Mouse (Mus musculus) kidney, adult 9 months (tissue): ENCODE measurements around the gene Borcs6.

Experiments
- DNase-seq: peaks from one replicate; pipeline ENCODE4 v3.0.0; 2022

Gene Borcs6

GRCm38 (mm10) chr11:69050748-69051147, 8.8 kb upstream of the Borcs6 start:
- DNase-seq, result no peak

GRCm38 (mm10) chr11:69051771-69052170, 7.7 kb upstream of the Borcs6 start:
- DNase-seq, result no peak

GRCm38 (mm10) chr11:69052824-69053421, 6.6 kb upstream of the Borcs6 start:
- no peak for DNase-seq

GRCm38 (mm10) chr11:69053848-69054247, 5.7 kb upstream of the Borcs6 start:
- no peak for DNase-seq

- no peak for DNase-seq
Measured at GRCm38 (mm10) chr11:69058265-69058664, 1.3 kb upstream of the Borcs6 start.

- DNase-seq, result no peak
Measured at GRCm38 (mm10) chr11:69058729-69059356, 674 bp upstream of the Borcs6 start.

- DNase-seq, result no peak
Measured at GRCm38 (mm10) chr11:69059975-69060411, 476 bp downstream of the Borcs6 start.

- DNase-seq, result no peak
Measured at GRCm38 (mm10) chr11:69060448-69061254, 1.1 kb downstream of the Borcs6 start.

- no peak for DNase-seq
Measured at GRCm38 (mm10) chr11:69061255-69061912, 1.9 kb downstream of the Borcs6 start.

- peak; percentile 90 for DNase-seq
Measured at GRCm38 (mm10) chr11:69062194-69062760, 2.8 kb downstream of the Borcs6 start.

GRCm38 (mm10) chr11:69062761-69063224, 3.3 kb downstream of the Borcs6 start:
- peak; percentile 98 for DNase-seq

GRCm38 (mm10) chr11:69063413-69064201, 4.1 kb downstream of the Borcs6 start:
- DNase-seq, result peak; percentile 70

GRCm38 (mm10) chr11:69064259-69065133, 5.0 kb downstream of the Borcs6 start:
- no peak for DNase-seq

GRCm38 (mm10) chr11:69065394-69065925, 5.9 kb downstream of the Borcs6 start:
- no peak for DNase-seq

- DNase-seq, result no peak
Measured at GRCm38 (mm10) chr11:69066163-69066861, 6.8 kb downstream of the Borcs6 start.

GRCm38 (mm10) chr11:69066956-69067355, 7.4 kb downstream of the Borcs6 start:
- DNase-seq, result peak; percentile 95

GRCm38 (mm10) chr11:69067601-69068000, 8.1 kb downstream of the Borcs6 start:
- no peak for DNase-seq

- DNase-seq, result no peak
Measured at GRCm38 (mm10) chr11:69070093-69070492, 10.6 kb downstream of the Borcs6 start.

GRCm38 (mm10) chr11:69070590-69071222, 11.2 kb downstream of the Borcs6 start, which contains the start of gene Tmem107:
Gene Tmem107, plus strand, starts transcription at chr11:69070806.
- peak; percentile 96 for DNase-seq
